Mouse (Mus musculus) ZHBTc4 (cell line): Measurements from ENCODE around the gene Trcg1.

Experiments used
- DNase-seq: peaks from one replicate; pipeline ENCODE4 v3.0.0-alpha.2; 2011; ENCODE audit warnings: low read depth, low spot score

Trcg1 gene

DNA sequence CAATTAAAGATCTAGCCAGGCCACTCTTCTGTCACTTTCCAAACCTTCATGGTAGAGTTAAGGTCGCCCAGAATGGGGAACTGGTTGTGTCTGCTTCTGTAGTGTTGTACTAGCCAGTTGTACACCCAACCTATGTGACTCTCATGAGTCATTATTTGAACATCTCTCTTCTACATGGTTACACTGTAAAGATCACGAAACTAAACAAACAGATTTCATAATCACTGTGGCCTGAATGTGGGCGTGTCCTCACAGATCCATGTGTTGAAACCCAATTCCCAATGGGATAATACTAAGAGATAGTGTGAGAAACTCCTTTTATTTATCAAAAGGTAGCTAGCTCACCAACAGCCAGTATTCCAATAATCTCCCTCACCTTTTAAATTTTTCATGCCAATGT is 59.3 kb downstream of the Trcg1 start:
- DNase-seq, result no peak

DNA sequence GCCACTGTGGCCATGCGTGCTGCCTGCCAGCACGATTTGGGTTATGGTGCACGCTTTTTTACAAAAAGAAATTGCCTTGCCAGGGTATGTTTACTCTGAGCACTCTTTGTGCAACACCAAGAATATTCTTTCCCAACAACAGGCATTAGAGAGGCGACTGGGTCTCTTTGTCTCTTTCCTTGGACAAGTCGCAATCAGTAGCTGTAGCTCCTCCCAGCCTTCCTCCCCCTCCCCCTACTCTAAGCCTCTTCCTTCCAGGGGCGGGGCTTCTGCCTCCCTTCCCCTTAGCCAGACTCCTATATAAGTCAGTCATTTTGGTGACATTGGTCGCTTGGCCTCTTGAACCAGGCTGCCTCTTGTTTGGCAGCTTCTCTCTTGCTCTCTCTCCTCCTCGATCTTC is 59.9 kb downstream of the Trcg1 start:
- DNase-seq, result peak; percentile 85

DNA sequence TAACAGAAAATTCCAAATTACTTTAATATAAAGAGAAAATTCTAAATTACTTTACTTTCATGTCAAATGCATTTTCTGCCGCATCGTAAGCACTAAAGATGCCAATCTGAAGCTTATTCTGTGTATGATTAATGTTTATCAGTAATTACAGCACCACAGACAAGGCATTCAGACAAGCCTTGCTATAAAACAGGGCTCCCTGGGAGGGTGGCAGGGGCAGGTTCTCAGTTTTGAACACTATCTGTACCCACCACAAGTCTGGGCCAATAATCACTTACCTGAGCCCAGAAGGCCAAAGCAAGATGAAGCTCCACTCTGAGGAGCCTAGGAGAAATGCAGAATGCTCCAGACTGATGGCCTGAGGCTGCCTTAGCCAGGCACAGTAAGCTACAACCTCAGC is 61.6 kb downstream of the Trcg1 start:
- no peak for DNase-seq
